Mouse (Mus musculus) liver, embryonic 14.5 days (tissue): Measurements from ENCODE around the gene Hunk.

Experiments used
- CTCF ChIP-seq: IDR thresholded peaks from 2 replicates; pipeline ENCODE4 v1.5.1; 2016; ENCODE audit warnings: antibody characterized with exemption, low read depth, control low read depth
- EP300 ChIP-seq: IDR thresholded peaks from 2 replicates; pipeline ENCODE4 v1.6.1; 2016; ENCODE audit warnings: antibody characterized with exemption, low read depth

DNA sequence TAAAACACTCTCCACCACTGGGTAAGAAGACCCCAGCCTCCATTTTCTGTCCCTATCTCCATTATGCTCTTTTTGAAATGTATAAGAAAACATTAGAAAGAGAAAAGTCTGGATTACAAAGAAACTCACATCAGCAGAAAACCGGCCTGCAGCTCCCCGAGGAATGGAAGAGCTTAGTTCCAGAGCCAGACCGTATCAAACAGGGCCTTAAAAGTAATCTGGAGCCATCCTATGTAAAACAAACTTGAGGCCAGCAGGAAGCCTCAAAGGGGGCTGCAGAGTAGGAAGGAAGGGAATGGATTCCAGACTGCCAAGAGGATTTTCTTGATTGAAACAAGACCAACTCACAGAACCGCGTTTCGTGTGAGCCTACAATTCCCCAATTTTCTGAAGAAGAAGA, 22.9 kb upstream of the Hunk start:
- TF ChIP-seq CTCF (no peak), EP300 (no peak)
